Mouse (Mus musculus): ENCODE results near the gene Galr3.
"Not testable (repeated sequence)": the region's sequence is repeated elsewhere in the genome, so short reads cannot be mapped to it uniquely, and the experiment has no call there.

Galr3 gene

GRCm38 (mm10) chr15:79026511-79027290 lies 15.0 kb upstream of the Galr3 start:
- DNase-seq (ENCODE audit: low spot score): no peak

- DNase-seq (ENCODE audit: low spot score): no peak
Observed at GRCm38 (mm10) chr15:79027291-79028205, 14.1 kb upstream of the Galr3 start.

GRCm38 (mm10) chr15:79028237-79028738 lies 13.4 kb upstream of the Galr3 start, which contains the start of gene H1f0:
Gene H1f0 (plus strand): TSS chr15:79028450.
- peak; percentile 94 for DNase-seq (ENCODE audit: low spot score)

DNA sequence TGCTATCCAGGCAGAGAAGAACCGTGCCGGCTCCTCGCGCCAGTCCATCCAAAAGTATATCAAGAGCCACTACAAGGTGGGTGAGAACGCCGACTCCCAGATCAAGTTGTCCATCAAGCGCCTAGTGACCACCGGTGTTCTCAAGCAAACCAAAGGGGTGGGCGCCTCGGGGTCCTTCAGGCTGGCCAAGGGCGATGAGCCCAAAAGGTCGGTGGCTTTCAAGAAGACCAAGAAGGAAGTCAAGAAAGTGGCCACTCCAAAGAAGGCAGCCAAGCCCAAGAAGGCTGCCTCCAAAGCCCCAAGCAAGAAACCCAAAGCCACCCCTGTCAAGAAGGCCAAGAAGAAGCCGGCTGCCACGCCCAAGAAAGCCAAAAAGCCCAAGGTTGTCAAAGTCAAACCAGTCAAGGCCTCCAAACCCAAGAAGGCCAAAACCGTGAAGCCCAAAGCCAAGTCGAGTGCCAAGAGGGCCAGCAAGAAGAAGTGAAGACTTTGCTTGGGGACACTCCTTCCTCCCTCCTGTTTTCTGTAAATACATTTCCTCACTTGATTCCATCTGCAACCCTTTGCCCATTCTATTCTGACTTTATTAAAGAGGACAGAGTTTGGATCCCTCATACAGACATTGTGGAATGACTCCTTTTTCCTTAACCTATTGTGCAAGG lies 12.7 kb upstream of the Galr3 start:
- no peak for DNase-seq (ENCODE audit: low spot score)

- no peak for DNase-seq (ENCODE audit: low spot score)
Observed at GRCm38 (mm10) chr15:79029519-79030241, 12.0 kb upstream of the Galr3 start.

GRCm38 (mm10) chr15:79030551-79031435 lies 10.9 kb upstream of the Galr3 start:
- DNase-seq (ENCODE audit: low spot score): peak; percentile 94

GRCm38 (mm10) chr15:79031908-79032307 lies 9.8 kb upstream of the Galr3 start:
- DNase-seq (ENCODE audit: low spot score): not testable (repeated sequence)

DNA sequence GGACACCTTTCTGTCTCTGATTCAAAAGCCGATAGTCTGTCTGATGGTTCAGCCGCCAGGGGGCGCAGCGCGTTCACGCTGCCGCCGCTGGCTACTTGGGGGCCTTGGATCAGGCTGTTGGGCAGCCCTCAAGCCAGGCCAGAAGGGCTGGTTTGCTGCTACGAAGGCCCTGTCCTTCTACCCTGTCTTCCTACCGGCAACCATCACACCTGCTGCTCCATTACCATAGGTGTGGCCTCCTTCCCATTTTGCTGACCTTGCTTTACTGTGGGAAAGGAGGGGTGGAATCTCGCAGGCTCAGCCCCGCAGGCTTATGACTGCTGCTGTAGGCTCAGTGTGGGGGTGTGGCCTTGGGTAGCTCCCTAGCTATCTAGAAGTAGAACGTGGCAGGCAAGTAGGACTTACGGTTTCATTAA lies 3.8 kb upstream of the Galr3 start:
- DNase-seq (ENCODE audit: low spot score): peak; percentile 58

DNA sequence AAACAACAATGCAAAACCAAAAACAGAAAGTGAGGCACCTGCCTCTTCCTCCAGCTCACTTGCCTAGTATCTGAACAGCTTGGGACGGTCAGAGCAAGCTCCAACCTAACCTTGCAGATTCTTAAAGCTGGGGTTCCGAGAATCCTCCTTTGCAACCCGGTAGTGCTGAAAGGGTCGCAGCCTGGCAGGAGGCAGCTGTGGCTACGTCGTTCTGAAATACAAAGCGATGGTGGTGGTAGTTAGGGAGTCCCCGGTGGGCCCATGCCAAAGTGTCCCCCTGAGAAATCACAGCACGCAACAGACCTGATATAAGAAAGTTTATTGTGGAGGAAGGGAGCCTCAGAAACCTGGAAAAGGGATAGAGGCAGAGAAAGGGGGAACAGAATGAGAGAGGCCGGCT lies 3.4 kb upstream of the Galr3 start:
- no peak for DNase-seq (ENCODE audit: low spot score)

- peak; percentile 91 for DNase-seq (ENCODE audit: low spot score)
Observed at GRCm38 (mm10) chr15:79038853-79039252, 2.8 kb upstream of the Galr3 start.

- DNase-seq (ENCODE audit: low spot score): no peak
Observed at GRCm38 (mm10) chr15:79040501-79041416, 926 bp upstream of the Galr3 start.

GRCm38 (mm10) chr15:79042721-79043491 lies 1.2 kb downstream of the Galr3 start:
- no peak for DNase-seq (ENCODE audit: low spot score)

GRCm38 (mm10) chr15:79044837-79045236 lies 3.2 kb downstream of the Galr3 start:
- no peak for DNase-seq (ENCODE audit: low spot score)

GRCm38 (mm10) chr15:79048186-79048585 lies 6.5 kb downstream of the Galr3 start:
- no peak for DNase-seq (ENCODE audit: low spot score)

DNA sequence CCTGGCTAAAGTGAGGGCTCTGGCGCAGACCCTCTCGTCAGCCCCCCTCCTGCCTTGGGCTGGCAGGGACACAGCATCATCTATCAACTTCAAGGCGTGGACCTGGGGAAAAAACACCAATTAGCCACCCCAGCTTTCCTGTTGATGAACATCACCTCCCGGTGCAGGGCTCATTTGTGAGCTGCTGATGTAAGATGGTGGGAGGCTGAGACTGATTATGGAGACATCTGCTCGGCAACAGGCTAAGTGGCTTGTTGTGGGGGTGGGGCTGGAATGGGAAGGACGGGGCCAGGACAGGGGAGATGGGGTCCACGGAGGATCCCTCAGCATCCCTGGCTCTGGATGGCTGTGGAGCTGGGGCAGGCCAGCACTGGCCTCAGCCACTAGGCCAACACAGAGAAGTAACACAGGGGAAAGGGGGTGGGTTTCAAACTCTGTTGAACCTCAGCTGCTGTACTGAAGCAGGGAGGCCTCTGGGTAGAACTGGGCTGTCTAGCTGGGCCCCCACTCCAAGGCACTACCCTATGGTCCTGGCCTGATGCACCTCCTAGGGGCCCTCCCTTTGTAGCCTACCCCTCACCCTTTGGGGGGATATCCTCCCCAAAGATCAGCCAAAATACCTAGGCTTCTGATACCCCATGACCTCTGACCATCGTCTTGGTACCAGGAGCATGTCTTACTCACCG lies 8.6 kb downstream of the Galr3 start:
- no peak for DNase-seq (ENCODE audit: low spot score)

DNA sequence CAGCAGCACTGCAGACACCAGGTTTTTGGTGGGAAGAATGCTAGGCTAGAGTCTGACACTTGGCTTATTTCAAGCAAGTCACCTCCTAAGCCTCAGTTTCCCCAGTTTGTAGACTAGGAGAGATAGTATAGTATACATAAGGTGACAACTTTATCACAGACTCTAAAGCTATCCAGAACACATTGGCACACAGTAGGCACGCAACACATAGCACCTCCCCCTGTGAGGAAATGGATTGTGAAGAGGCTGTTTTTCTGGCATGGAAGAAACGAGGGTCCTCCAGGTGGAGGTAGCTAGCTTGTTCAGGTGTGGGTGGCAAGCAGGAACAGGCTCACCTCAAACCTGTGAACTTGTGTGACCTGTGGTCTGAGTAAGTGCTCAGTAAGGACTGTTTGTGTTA lies 9.3 kb downstream of the Galr3 start:
- no peak for DNase-seq (ENCODE audit: low spot score)

GRCm38 (mm10) chr15:79051461-79052360 lies 10.0 kb downstream of the Galr3 start:
- DNase-seq (ENCODE audit: low spot score): peak; percentile 55

All from lung, postnatal 25 days (tissue).